Mouse (Mus musculus): ENCODE measurements around the gene Myrip. TPM values are rescaled to one million over a fixed set of nuclear protein-coding genes. Genes with fewer than 3 reads are reported as not detected.

Gene Myrip
- polyA plus RNA-seq, 1 experiment from 2014 or later = 0.89 TPM

GRCm38 (mm10) chr9:120416151-120416550 lies 114.8 kb downstream of the Myrip start:
- 92% methylated on average over 5 of the region's 5 CpGs for WGBS
- no peaks in the 10 kb centered on the region for H3K9me3 ChIP-seq (replicated peaks; ENCODE audit: control insufficient read depth, low read length)

GRCm38 (mm10) chr9:120416729-120417128 lies 115.4 kb downstream of the Myrip start:
- Histone ChIP-seq H3K27me3 (replicated peaks; ENCODE audit: control insufficient read depth, insufficient read depth, low read length) (no peaks in the 10 kb centered on the region), H3K9me3 (replicated peaks; ENCODE audit: control insufficient read depth, low read length) (no peaks in the 10 kb centered on the region), H3K36me3 (ENCODE audit: control insufficient read depth, insufficient read depth, low read length) (no peaks in the 10 kb centered on the region), H3K4me2 (ENCODE audit: low read length) (no peak overlapping the region), H3K27ac (ENCODE audit: low read depth, low read length) (no peak overlapping the region), H3K9ac (ENCODE audit: low read length) (no peak overlapping the region), H3K4me3 (ENCODE audit: low read depth, low read length) (no peak overlapping the region), H3K4me1 (ENCODE audit: control insufficient read depth, insufficient read depth, low read length) (no peaks in the 10 kb centered on the region; the same call in 1 of the 2 replicates)
- no peak for ATAC-seq
- 78% methylated on average over 5 of the region's 5 CpGs for whole genome bisulfite sequencing
- no peak for DNase-seq (ENCODE audit: low spot score)

More at GRCm38 (mm10) chr9:120416151-120416550, 114.8 kb downstream of the Myrip start:
- ATAC-seq = no peak
- Histone ChIP-seq H3K27ac (ENCODE audit: low read depth, low read length) (no peak overlapping the region), H3K36me3 (ENCODE audit: control insufficient read depth, insufficient read depth, low read length) (no peaks in the 10 kb centered on the region), H3K9ac (ENCODE audit: low read length) (no peak overlapping the region), H3K27me3 (replicated peaks; ENCODE audit: control insufficient read depth, insufficient read depth, low read length) (no peaks in the 10 kb centered on the region), H3K4me2 (ENCODE audit: low read length) (no peak overlapping the region), H3K4me3 (ENCODE audit: low read depth, low read length) (no peak overlapping the region), H3K4me1 (ENCODE audit: control insufficient read depth, insufficient read depth, low read length) (no peaks in the 10 kb centered on the region; the same call in 1 of the 2 replicates)
- DNase-seq (ENCODE audit: low spot score) = no peak

GRCm38 (mm10) chr9:120418582-120418981 lies 117.3 kb downstream of the Myrip start:
- no peak overlapping the region for H3K9ac ChIP-seq (ENCODE audit: low read length)
- H3K27me3 ChIP-seq (replicated peaks; ENCODE audit: control insufficient read depth, insufficient read depth, low read length) = no peaks in the 10 kb centered on the region
- ATAC-seq (no peak), DNase-seq (ENCODE audit: low spot score) (no peak)
- no peaks in the 10 kb centered on the region for H3K36me3 ChIP-seq (ENCODE audit: control insufficient read depth, insufficient read depth, low read length)
- H3K27ac ChIP-seq (ENCODE audit: low read depth, low read length) = no peak overlapping the region
- no peak overlapping the region for H3K4me3 ChIP-seq (ENCODE audit: low read depth, low read length)
- H3K4me2 ChIP-seq (ENCODE audit: low read length) = no peak overlapping the region
- H3K4me1 ChIP-seq (ENCODE audit: control insufficient read depth, insufficient read depth, low read length) = no peaks in the 10 kb centered on the region; the same call in 1 of the 2 replicates
- WGBS = 87% methylated on average over 7 of the region's 7 CpGs
- H3K9me3 ChIP-seq (replicated peaks; ENCODE audit: control insufficient read depth, low read length) = no peaks in the 10 kb centered on the region

GRCm38 (mm10) chr9:120424567-120424966 lies 123.3 kb downstream of the Myrip start:
- no peak overlapping the region for H3K27ac ChIP-seq (ENCODE audit: low read depth, low read length)
- H3K9ac ChIP-seq (ENCODE audit: low read length) = no peak overlapping the region
- H3K4me3 ChIP-seq (ENCODE audit: low read depth, low read length) = no peak overlapping the region
- ATAC-seq = no peak
- no peaks in the 10 kb centered on the region; the same call in 1 of the 2 replicates for H3K4me1 ChIP-seq (ENCODE audit: control insufficient read depth, insufficient read depth, low read length)
- no peaks in the 10 kb centered on the region for H3K27me3 ChIP-seq (replicated peaks; ENCODE audit: control insufficient read depth, insufficient read depth, low read length)
- DNase-seq (ENCODE audit: low spot score) = no peak
- H3K36me3 ChIP-seq (ENCODE audit: control insufficient read depth, insufficient read depth, low read length) = no peaks in the 10 kb centered on the region
- H3K4me2 ChIP-seq (ENCODE audit: low read length) = no peak overlapping the region
- no peaks in the 10 kb centered on the region for H3K9me3 ChIP-seq (replicated peaks; ENCODE audit: control insufficient read depth, low read length)
- 66% methylated on average over 7 of the region's 7 CpGs for WGBS

GRCm38 (mm10) chr9:120425768-120426167 lies 124.5 kb downstream of the Myrip start:
- peak; percentile 83 for DNase-seq (ENCODE audit: low spot score)
- WGBS = 46% methylated on average over 5 of the region's 5 CpGs
- no peaks in the 10 kb centered on the region for H3K27me3 ChIP-seq (replicated peaks; ENCODE audit: control insufficient read depth, insufficient read depth, low read length)
- no peak overlapping the region for H3K9ac ChIP-seq (ENCODE audit: low read length)
- no peaks in the 10 kb centered on the region for H3K36me3 ChIP-seq (ENCODE audit: control insufficient read depth, insufficient read depth, low read length)
- no peaks in the 10 kb centered on the region; the same call in 1 of the 2 replicates for H3K4me1 ChIP-seq (ENCODE audit: control insufficient read depth, insufficient read depth, low read length)
- no peak overlapping the region for H3K4me2 ChIP-seq (ENCODE audit: low read length)
- no peaks in the 10 kb centered on the region for H3K9me3 ChIP-seq (replicated peaks; ENCODE audit: control insufficient read depth, low read length)
- ATAC-seq = no peak
- H3K4me3 ChIP-seq (ENCODE audit: low read depth, low read length) = no peak overlapping the region
- no peak overlapping the region for H3K27ac ChIP-seq (ENCODE audit: low read depth, low read length)

GRCm38 (mm10) chr9:120428181-120428580 lies 126.9 kb downstream of the Myrip start:
- Histone ChIP-seq H3K9ac (ENCODE audit: low read length) (no peak overlapping the region), H3K9me3 (replicated peaks; ENCODE audit: control insufficient read depth, low read length) (no peaks in the 10 kb centered on the region), H3K27ac (ENCODE audit: low read depth, low read length) (no peak overlapping the region), H3K4me1 (ENCODE audit: control insufficient read depth, insufficient read depth, low read length) (no peaks in the 10 kb centered on the region), H3K36me3 (ENCODE audit: control insufficient read depth, insufficient read depth, low read length) (no peaks in the 10 kb centered on the region), H3K4me2 (ENCODE audit: low read length) (no peak overlapping the region), H3K4me3 (ENCODE audit: low read depth, low read length) (no peak overlapping the region), H3K27me3 (replicated peaks; ENCODE audit: control insufficient read depth, insufficient read depth, low read length) (no peaks in the 10 kb centered on the region)
- ATAC-seq (no peak), DNase-seq (ENCODE audit: low spot score) (no peak)
- WGBS = 71% methylated on average over 6 of the region's 6 CpGs

GRCm38 (mm10) chr9:120433747-120434146 lies 132.4 kb downstream of the Myrip start:
- ATAC-seq (peak; percentile 16; the same call in 1 of the 2 replicates), DNase-seq (ENCODE audit: low spot score) (peak; percentile 87)
- no peaks in the 10 kb centered on the region for H3K9me3 ChIP-seq (replicated peaks; ENCODE audit: control insufficient read depth, low read length)
- no peak overlapping the region for H3K4me2 ChIP-seq (ENCODE audit: low read length)
- no peak overlapping the region for H3K9ac ChIP-seq (ENCODE audit: low read length)
- 32% methylated on average over 8 of the region's 8 CpGs for WGBS
- H3K4me3 ChIP-seq (ENCODE audit: low read depth, low read length) = no peak overlapping the region
- no peak overlapping the region for H3K27ac ChIP-seq (ENCODE audit: low read depth, low read length)
- H3K36me3 ChIP-seq (ENCODE audit: control insufficient read depth, insufficient read depth, low read length) = no peaks in the 10 kb centered on the region
- peaks cover 5% of the 10 kb centered on the region for H3K4me1 ChIP-seq (ENCODE audit: control insufficient read depth, insufficient read depth, low read length)
- H3K27me3 ChIP-seq (replicated peaks; ENCODE audit: control insufficient read depth, insufficient read depth, low read length) = no peaks in the 10 kb centered on the region

GRCm38 (mm10) chr9:120435841-120436240 lies 134.5 kb downstream of the Myrip start:
- 28% methylated on average over 8 of the region's 8 CpGs for WGBS
- Histone ChIP-seq H3K27me3 (replicated peaks; ENCODE audit: control insufficient read depth, insufficient read depth, low read length) (no peaks in the 10 kb centered on the region), H3K9ac (ENCODE audit: low read length) (no peak overlapping the region), H3K9me3 (replicated peaks; ENCODE audit: control insufficient read depth, low read length) (no peaks in the 10 kb centered on the region), H3K36me3 (ENCODE audit: control insufficient read depth, insufficient read depth, low read length) (no peaks in the 10 kb centered on the region), H3K27ac (ENCODE audit: low read depth, low read length) (peak overlapping the region; percentile 17; the same call in 1 of the 2 replicates), H3K4me3 (ENCODE audit: low read depth, low read length) (no peak overlapping the region), H3K4me2 (ENCODE audit: low read length) (no peak overlapping the region), H3K4me1 (ENCODE audit: control insufficient read depth, insufficient read depth, low read length) (peaks cover 5% of the 10 kb centered on the region)
- ATAC-seq = peak; percentile 57; the same call in 1 of the 2 replicates
- peak; percentile 79 for DNase-seq (ENCODE audit: low spot score)

- no peak overlapping the region for H3K9ac ChIP-seq (ENCODE audit: low read length)
- WGBS = 47% methylated on average over 2 of the region's 2 CpGs
- DNase-seq (ENCODE audit: low spot score) = no peak
- no peaks in the 10 kb centered on the region for H3K9me3 ChIP-seq (replicated peaks; ENCODE audit: control insufficient read depth, low read length)
- H3K4me3 ChIP-seq (ENCODE audit: low read depth, low read length) = no peak overlapping the region
- H3K27me3 ChIP-seq (replicated peaks; ENCODE audit: control insufficient read depth, insufficient read depth, low read length) = no peaks in the 10 kb centered on the region
- H3K36me3 ChIP-seq (ENCODE audit: control insufficient read depth, insufficient read depth, low read length) = no peaks in the 10 kb centered on the region
- H3K4me2 ChIP-seq (ENCODE audit: low read length) = no peak overlapping the region
- no peak for ATAC-seq
- peak overlapping the region; percentile 58; the same call in 1 of the 2 replicates for H3K27ac ChIP-seq (ENCODE audit: low read depth, low read length)
- H3K4me1 ChIP-seq (ENCODE audit: control insufficient read depth, insufficient read depth, low read length) = peaks cover 5% of the 10 kb centered on the region
Observed at GRCm38 (mm10) chr9:120436854-120437253, 135.5 kb downstream of the Myrip start.

Measured in forebrain, embryonic 14.5 days (tissue).